Mouse (Mus musculus) intestine, embryonic 16.5 days (tissue): Measurements from ENCODE around the gene Gjd2. TPM values are rescaled to one million over a fixed set of nuclear protein-coding genes. Genes with fewer than 3 reads are reported as not detected.

Experiments
- ATAC-seq: fragments of 200-750 bp; cut with Nextera tagmentation; 2 replicates; pipeline ENCODE4 v1.8.0; 2017; ENCODE audit warnings: moderate TSS enrichment, moderate library complexity
- H3K27ac ChIP-seq: fragments of 300-500 bp; sonication (generic); 2 replicates; pipeline ENCODE4 v1.5.1; 2014; ENCODE audit warnings: mild to moderate bottlenecking, low read length
- H3K27me3 ChIP-seq: fragments of 300-500 bp; sonication (generic); replicated peaks from 2 replicates; pipeline ENCODE4 v1.6.1; 2014; ENCODE audit warnings: low read length, control low read depth, mixed read lengths; ENCODE audit not compliant: control insufficient read depth, insufficient read depth
- H3K36me3 ChIP-seq: fragments of 300-500 bp; sonication (generic); 2 replicates; pipeline ENCODE4 v1.6.1; 2014; ENCODE audit warnings: low read length, control low read depth; ENCODE audit not compliant: control insufficient read depth, insufficient read depth
- H3K4me1 ChIP-seq: fragments of 300-500 bp; sonication (generic); 2 replicates; pipeline ENCODE4 v1.6.1; 2014; ENCODE audit warnings: low read length, control low read depth, mixed read lengths; ENCODE audit not compliant: control insufficient read depth, insufficient read depth
- H3K4me2 ChIP-seq: fragments of 300-500 bp; sonication (generic); 2 replicates; pipeline ENCODE4 v1.6.1; 2014; ENCODE audit warnings: low read depth, low read length, control low read depth
- H3K4me3 ChIP-seq: fragments of 300-500 bp; sonication (generic); 2 replicates; pipeline ENCODE4 v1.5.1; 2014; ENCODE audit warnings: mild to moderate bottlenecking, low read length
- H3K9ac ChIP-seq: fragments of 300-500 bp; sonication (generic); 2 replicates; pipeline ENCODE4 v1.6.1; 2014; ENCODE audit warnings: low read depth, low read length
- H3K9me3 ChIP-seq: fragments of 300-500 bp; sonication (generic); 2 replicates; pipeline ENCODE4 v1.6.1; 2016; ENCODE audit warnings: low read length, control low read depth; ENCODE audit not compliant: control insufficient read depth
- WGBS: fragments of 180-500 bp; shearing (Covaris S2); extraction: QIAGEN DNeasy Blood & Tissue Kit; methylation state at CpG from one replicate; pipeline ENCODE4 v1.1.7; 2014; 5-methylcytosine and 5-hydroxymethylcytosine counted together
- polyA plus RNA-seq: library from polyadenylated mRNA; unstranded; fragments of >200 nt; fragmentation: Nextera tagmentation; extraction: Ambion mirVana; gene quantifications from 2 replicates; pipeline ENCODE4 v1.2.1, GENCODE M21; 2015

Gene Gjd2
- polyA plus RNA-seq, 1 experiment from 2014 or later: 0.59 TPM

GRCm38 (mm10) chr2:114051111-114051870, 37.9 kb upstream of the Gjd2 start:
- Histone ChIP-seq H3K27ac (no peak overlapping the region), H3K27me3 (no peaks in the 10 kb centered on the region), H3K36me3 (no peaks in the 10 kb centered on the region), H3K4me3 (no peak overlapping the region), H3K9ac (no peak overlapping the region), H3K4me1 (no peaks in the 10 kb centered on the region), H3K4me2 (no peak overlapping the region), H3K9me3 (no peaks in the 10 kb centered on the region)
- 85% methylated on average over 7 of the region's 7 CpGs for WGBS
- no peak for ATAC-seq

- H3K36me3 ChIP-seq: no peaks in the 10 kb centered on the region
- H3K9me3 ChIP-seq: no peaks in the 10 kb centered on the region
- no peak overlapping the region for H3K4me2 ChIP-seq
- no peak overlapping the region for H3K27ac ChIP-seq
- ATAC-seq: no peak
- no peak overlapping the region for H3K9ac ChIP-seq
- H3K4me1 ChIP-seq: no peaks in the 10 kb centered on the region
- WGBS: 94% methylated on average over 7 of the region's 7 CpGs
- no peaks in the 10 kb centered on the region for H3K27me3 ChIP-seq
- no peak overlapping the region for H3K4me3 ChIP-seq
Observed at GRCm38 (mm10) chr2:114050150-114050549, 36.7 kb upstream of the Gjd2 start.

GRCm38 (mm10) chr2:114049372-114049771, 36.0 kb upstream of the Gjd2 start:
- no peak overlapping the region for H3K4me3 ChIP-seq
- H3K9me3 ChIP-seq: no peaks in the 10 kb centered on the region
- 90% methylated on average over 7 of the region's 7 CpGs for WGBS
- no peak overlapping the region for H3K4me2 ChIP-seq
- H3K4me1 ChIP-seq: no peaks in the 10 kb centered on the region
- no peaks in the 10 kb centered on the region for H3K27me3 ChIP-seq
- no peaks in the 10 kb centered on the region for H3K36me3 ChIP-seq
- no peak overlapping the region for H3K27ac ChIP-seq
- no peak overlapping the region for H3K9ac ChIP-seq
- ATAC-seq: no peak

GRCm38 (mm10) chr2:114047960-114048611, 34.7 kb upstream of the Gjd2 start:
- H3K9me3 ChIP-seq: no peaks in the 10 kb centered on the region
- no peak overlapping the region for H3K27ac ChIP-seq
- H3K4me3 ChIP-seq: no peak overlapping the region
- H3K4me1 ChIP-seq: no peaks in the 10 kb centered on the region
- no peak for ATAC-seq
- 86% methylated on average over 5 of the region's 5 CpGs for WGBS
- H3K4me2 ChIP-seq: no peak overlapping the region
- no peaks in the 10 kb centered on the region for H3K36me3 ChIP-seq
- H3K27me3 ChIP-seq: no peaks in the 10 kb centered on the region
- H3K9ac ChIP-seq: no peak overlapping the region

- 92% methylated on average over 5 of the region's 5 CpGs for WGBS
- no peaks in the 10 kb centered on the region for H3K4me1 ChIP-seq
- no peak overlapping the region for H3K4me2 ChIP-seq
Observed at GRCm38 (mm10) chr2:114046151-114046664, 32.8 kb upstream of the Gjd2 start.

GRCm38 (mm10) chr2:114037926-114038325, 24.5 kb upstream of the Gjd2 start:
- Histone ChIP-seq H3K36me3 (no peaks in the 10 kb centered on the region), H3K4me1 (no peaks in the 10 kb centered on the region), H3K9me3 (no peaks in the 10 kb centered on the region), H3K9ac (no peak overlapping the region), H3K4me3 (no peak overlapping the region), H3K27me3 (no peaks in the 10 kb centered on the region), H3K27ac (no peak overlapping the region), H3K4me2 (no peak overlapping the region)
- 72% methylated on average over 2 of the region's 2 CpGs for WGBS
- no peak for ATAC-seq

More at GRCm38 (mm10) chr2:114046151-114046664, 32.8 kb upstream of the Gjd2 start:
- Histone ChIP-seq H3K9ac (no peak overlapping the region), H3K9me3 (no peaks in the 10 kb centered on the region), H3K27ac (no peak overlapping the region), H3K27me3 (no peaks in the 10 kb centered on the region), H3K4me3 (no peak overlapping the region), H3K36me3 (no peaks in the 10 kb centered on the region)
- no peak for ATAC-seq

GRCm38 (mm10) chr2:114032259-114032658, 18.8 kb upstream of the Gjd2 start:
- H3K36me3 ChIP-seq: no peaks in the 10 kb centered on the region

GRCm38 (mm10) chr2:114023383-114023782, 10.0 kb upstream of the Gjd2 start:
- no peak overlapping the region for H3K4me3 ChIP-seq
- no peaks in the 10 kb centered on the region for H3K9me3 ChIP-seq
- H3K4me1 ChIP-seq: no peaks in the 10 kb centered on the region
- no peak for ATAC-seq
- WGBS: 89% methylated on average over 6 of the region's 6 CpGs
- no peak overlapping the region for H3K27ac ChIP-seq
- H3K9ac ChIP-seq: no peak overlapping the region
- H3K36me3 ChIP-seq: no peaks in the 10 kb centered on the region
- H3K27me3 ChIP-seq: no peaks in the 10 kb centered on the region
- H3K4me2 ChIP-seq: no peak overlapping the region

More at GRCm38 (mm10) chr2:114032259-114032658, 18.8 kb upstream of the Gjd2 start:
- 37% methylated on average over 2 of the region's 2 CpGs for WGBS
- Histone ChIP-seq H3K9me3 (no peaks in the 10 kb centered on the region), H3K27ac (no peak overlapping the region), H3K4me3 (no peak overlapping the region), H3K4me1 (no peaks in the 10 kb centered on the region), H3K9ac (no peak overlapping the region), H3K4me2 (no peak overlapping the region), H3K27me3 (no peaks in the 10 kb centered on the region)
- ATAC-seq: no peak

GRCm38 (mm10) chr2:114020210-114020563, 6.8 kb upstream of the Gjd2 start:
- ATAC-seq: no peak

More at GRCm38 (mm10) chr2:114020210-114020563, 6.8 kb upstream of the Gjd2 start:
- H3K36me3 ChIP-seq: no peaks in the 10 kb centered on the region
- no peak overlapping the region for H3K4me3 ChIP-seq
- no peak overlapping the region for H3K9ac ChIP-seq
- H3K4me2 ChIP-seq: no peak overlapping the region
- no peaks in the 10 kb centered on the region for H3K4me1 ChIP-seq
- no peaks in the 10 kb centered on the region for H3K9me3 ChIP-seq
- H3K27ac ChIP-seq: no peak overlapping the region
- H3K27me3 ChIP-seq: no peaks in the 10 kb centered on the region
